Mouse (Mus musculus) heart, adult 2 months (tissue): ENCODE results near the gene Cdc42ep2. TPM values are rescaled to one million over a fixed set of nuclear protein-coding genes. Genes with fewer than 3 reads are reported as not detected.

Source experiments
- DNase-seq, 2 experiments: peaks; one replicate each; pipeline ENCODE4 v3.0.0; 2021
- H3K27ac ChIP-seq: fragments of 200-600 bp; 2 replicates; pipeline ENCODE4 v1.8.1; 2022
- H3K27me3 ChIP-seq: fragments of 200-500 bp; 2 replicates; pipeline ENCODE4 v1.6.1; 2012; ENCODE audit warnings: mild to moderate bottlenecking, low read length, inconsistent platforms, mixed read lengths; ENCODE audit not compliant: control insufficient read depth, insufficient read depth
- H3K36me3 ChIP-seq: fragments of 200-500 bp; 2 replicates; pipeline ENCODE4 v1.6.1; 2012; ENCODE audit warnings: low read length, inconsistent platforms; ENCODE audit not compliant: control insufficient read depth, insufficient read depth
- H3K4me1 ChIP-seq: fragments of 200-500 bp; 2 replicates; pipeline ENCODE4 v1.6.1; 2011; ENCODE audit warnings: low read length; ENCODE audit not compliant: control insufficient read depth, insufficient read depth
- H3K4me3 ChIP-seq: fragments of 200-600 bp; 2 replicates; pipeline ENCODE4 v1.8.1; 2022
- H3K79me2 ChIP-seq: fragments of 200-500 bp; replicated peaks from 2 replicates; pipeline ENCODE4 v1.6.1; 2012; ENCODE audit warnings: mild to moderate bottlenecking, inconsistent platforms, low read length, moderate library complexity, mixed read lengths; ENCODE audit not compliant: control insufficient read depth, insufficient read depth
- H3K9ac ChIP-seq: fragments of 200-500 bp; 2 replicates; pipeline ENCODE4 v1.6.1; 2012; ENCODE audit warnings: low read depth, mild to moderate bottlenecking, control low read depth, inconsistent platforms, low read length, mixed read lengths
- CTCF ChIP-seq: fragments of 200-600 bp; IDR thresholded peaks from 2 replicates; pipeline ENCODE4 v1.8.1; 2022; ENCODE audit warnings: antibody characterized with exemption, mild to moderate bottlenecking, moderate library complexity
- EP300 ChIP-seq: fragments of 200-500 bp; IDR thresholded peaks from 2 replicates; pipeline ENCODE4 v1.6.1; 2011; ENCODE audit warnings: low read depth, low read length, control low read depth; ENCODE audit not compliant: insufficient read depth
- POLR2A ChIP-seq: fragments of 200-500 bp; IDR thresholded peaks from 2 replicates; pipeline ENCODE4 v1.6.1; 2011; ENCODE audit warnings: mild to moderate bottlenecking, low read depth, low read length, control low read depth; ENCODE audit not compliant: insufficient read depth
- WGBS: fragments of 180-500 bp; shearing (Covaris S2); methylation state at CpG from one replicate; pipeline ENCODE4 v1.1.7; 2018; 5-methylcytosine and 5-hydroxymethylcytosine counted together
- intact Hi-C: fragments of 180-260 bp; cut with DNase I; formaldehyde crosslinking; loops from one replicate; pipeline ENCODE4 v1.15.1; 2025
- long read RNA-seq: library from polyadenylated mRNA; stranded (forward); transcript quantifications from one replicate; pipeline ENCODE4 v2.0.0, GENCODE M21; 2021
- polyA plus RNA-seq: library from polyadenylated mRNA; depleted of rRNA; stranded (reverse); fragments of >200 nt; gene quantifications from 2 replicates; pipeline ENCODE4 v1.2.3, GENCODE M21; 2012; rRNA removed
- total RNA-seq, 2 experiments: library from RNA; stranded (reverse); gene quantifications; 2 replicates each; pipeline ENCODE4 v1.2.3; 2021

Gene Cdc42ep2
- 1 to 10 TPM; 8.0 to 8.4 TPM for total RNA-seq
- 11.7 and 19.0 TPM in 2 replicates for polyA plus RNA-seq
- long read RNA-seq, transcript Cdc42ep2-201 (2 exons, 3,411 nt), result major isoform, 9 of 9 reads
- long read RNA-seq, partial matches to known transcripts, result 0 of 9 reads
- long read RNA-seq, other reads (novel, unspliced or antisense), result 0 of 9 reads

- peaks cover 18% of the 10 kb centered on the region for H3K4me1 ChIP-seq
- peak within 1 kb of the TSS; percentile 80 for H3K4me3 ChIP-seq
- H3K36me3 ChIP-seq, result no peaks in the 10 kb centered on the region; the same call in 1 of the 2 replicates
- intact Hi-C loops, result loop anchor here (1.0 to 2.0 kb wide), 2 partner anchors 16 to 32 kb away; no protein-coding TSS in a partner anchor
- H3K27ac ChIP-seq, result peak within 1 kb of the TSS; percentile 98
- peak within 1 kb of the TSS; percentile 90 for H3K9ac ChIP-seq
- peak; percentile 96 to 97 for DNase-seq
- TF ChIP-seq POLR2A, result peak; percentile 98
- TF ChIP-seq EP300, result peak; percentile 70
- TF ChIP-seq CTCF, result no peak
- H3K27me3 ChIP-seq, result no peaks in the 10 kb centered on the region
- H3K79me2 ChIP-seq, result 0 out of 2 replicates have a peak, but pooled peaks cover 3% of the 10 kb centered on the region
- WGBS, result under 1% methylated on average over 18 of the region's 18 CpGs
These were observed at the start of gene Cdc42ep2 for GRCm38 (mm10) chr19:5924713-5925093. Cdc42ep2 (minus strand) TSS chr19:5924816.

GRCm38 (mm10) chr19:5967664-5968063 lies 43.0 kb upstream of the Cdc42ep2 start:
- Histone ChIP-seq H3K4me3 (no peak overlapping the region), H3K9ac (no peak overlapping the region), H3K4me1 (peaks cover 2% of the 10 kb centered on the region), H3K36me3 (no peaks in the 10 kb centered on the region), H3K27me3 (no peaks in the 10 kb centered on the region), H3K27ac (no peak overlapping the region), H3K79me2 (no peaks in the 10 kb centered on the region)
- WGBS, result 82% methylated on average over 10 of the region's 10 CpGs
- no peak for TF ChIP-seq POLR2A
- TF ChIP-seq CTCF, result no peak
- TF ChIP-seq EP300, result no peak
- intact Hi-C loops, result loop anchor here (10.0 kb wide), 1 partner anchor 367 kb away; the partner anchor contains the start of gene Men1
- no peak for DNase-seq

- TF ChIP-seq POLR2A, result no peak
- no peak for TF ChIP-seq CTCF
- TF ChIP-seq EP300, result no peak
- H3K79me2 ChIP-seq, result no peaks in the 10 kb centered on the region
- 47% methylated on average over 6 of the region's 6 CpGs for WGBS
- no peak overlapping the region for H3K27ac ChIP-seq
- intact Hi-C loops, result loop anchor here (10.0 kb wide), 1 partner anchor 368 kb away; the partner anchor contains the start of gene Men1
- H3K4me3 ChIP-seq, result no peak overlapping the region
- H3K9ac ChIP-seq, result no peak overlapping the region
- H3K27me3 ChIP-seq, result no peaks in the 10 kb centered on the region
- H3K4me1 ChIP-seq, result peaks cover 2% of the 10 kb centered on the region
- no peaks in the 10 kb centered on the region for H3K36me3 ChIP-seq
- DNase-seq, result no peak
These were observed 42.2 kb upstream of the Cdc42ep2 start for GRCm38 (mm10) chr19:5966786-5967185.

GRCm38 (mm10) chr19:5965910-5966309 lies 41.3 kb upstream of the Cdc42ep2 start:
- no peak for DNase-seq
- 90% methylated on average over 2 of the region's 2 CpGs for WGBS
- TF ChIP-seq EP300 (no peak), POLR2A (no peak), CTCF (no peak)
- H3K27ac ChIP-seq, result no peak overlapping the region
- peaks cover 2% of the 10 kb centered on the region for H3K4me1 ChIP-seq
- no peaks in the 10 kb centered on the region for H3K36me3 ChIP-seq
- no peak overlapping the region for H3K9ac ChIP-seq
- H3K79me2 ChIP-seq, result no peaks in the 10 kb centered on the region; the same call in 1 of the 2 replicates
- intact Hi-C loops, result loop anchor here (1.0 to 10.0 kb wide), 4 partner anchors 52 to 369 kb away; partner anchors contain the start of gene Men1
- H3K4me3 ChIP-seq, result no peak overlapping the region
- no peaks in the 10 kb centered on the region for H3K27me3 ChIP-seq

GRCm38 (mm10) chr19:5965280-5965679 lies 40.7 kb upstream of the Cdc42ep2 start:
- no peak overlapping the region for H3K9ac ChIP-seq
- H3K4me3 ChIP-seq, result no peak overlapping the region
- TF ChIP-seq EP300, result peak; percentile 84; the same call in 1 of the 2 replicates
- TF ChIP-seq POLR2A, result no peak
- TF ChIP-seq CTCF, result peak; percentile 96
- H3K79me2 ChIP-seq, result no peaks in the 10 kb centered on the region; the same call in 1 of the 2 replicates
- H3K27me3 ChIP-seq, result no peaks in the 10 kb centered on the region
- no peaks in the 10 kb centered on the region for H3K36me3 ChIP-seq
- H3K27ac ChIP-seq, result no peak overlapping the region
- DNase-seq, result peak; percentile 68 to 78
- H3K4me1 ChIP-seq, result peaks cover 2% of the 10 kb centered on the region
- 11% methylated on average over 4 of the region's 4 CpGs for WGBS
- intact Hi-C loops, result loop anchor here (1.0 to 10.0 kb wide), 4 partner anchors 53 to 370 kb away; partner anchors contain the start of gene Men1

- 89% methylated on average over 2 of the region's 2 CpGs for WGBS
- no peak for TF ChIP-seq CTCF
- TF ChIP-seq POLR2A, result no peak
- TF ChIP-seq EP300, result no peak
- Histone ChIP-seq H3K4me1 (peaks cover 2% of the 10 kb centered on the region), H3K4me3 (no peak overlapping the region), H3K36me3 (no peaks in the 10 kb centered on the region), H3K9ac (no peak overlapping the region), H3K27ac (no peak overlapping the region), H3K27me3 (no peaks in the 10 kb centered on the region), H3K79me2 (no peaks in the 10 kb centered on the region; the same call in 1 of the 2 replicates)
- intact Hi-C loops, result loop anchor here (1.0 to 10.0 kb wide), 4 partner anchors 53 to 370 kb away; partner anchors contain the start of gene Men1
- no peak for DNase-seq
These were observed 40.2 kb upstream of the Cdc42ep2 start for GRCm38 (mm10) chr19:5964804-5965203.
